Mouse (Mus musculus) cerebellum, postnatal 25 days (tissue): ENCODE measurements around the gene Elovl7.

Experiments
- DNase-seq, 2 experiments: peaks; one replicate each; pipeline ENCODE4 v3.0.0; 2021; ENCODE audit warnings: mixed read lengths in 2 of 2

Elovl7 gene

DNA sequence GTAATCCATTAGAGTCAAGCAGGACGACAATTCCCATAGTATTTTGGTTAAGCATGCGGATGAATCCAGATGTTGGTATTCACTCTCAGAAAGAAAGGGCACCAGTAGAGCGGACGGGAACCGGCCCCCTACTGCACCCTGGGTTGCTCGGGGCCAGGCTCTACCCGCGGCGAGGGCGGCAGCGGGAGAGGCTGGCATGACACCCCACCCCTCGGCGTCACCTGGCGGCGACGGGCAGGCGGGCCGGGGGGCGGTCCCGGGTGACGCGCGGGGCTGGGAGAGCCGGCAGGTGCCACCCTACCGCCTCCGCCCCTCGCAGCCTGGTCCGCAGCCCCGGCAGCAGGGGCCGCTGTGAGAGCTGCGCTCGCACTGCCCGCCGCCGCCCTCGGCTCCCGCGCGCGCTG lies at the start of gene Elovl7:
Elovl7 (plus strand) TSS at position 324 of the 404 bp plus-strand sequence.
- peak; percentile 85 to 91 for DNase-seq

DNA sequence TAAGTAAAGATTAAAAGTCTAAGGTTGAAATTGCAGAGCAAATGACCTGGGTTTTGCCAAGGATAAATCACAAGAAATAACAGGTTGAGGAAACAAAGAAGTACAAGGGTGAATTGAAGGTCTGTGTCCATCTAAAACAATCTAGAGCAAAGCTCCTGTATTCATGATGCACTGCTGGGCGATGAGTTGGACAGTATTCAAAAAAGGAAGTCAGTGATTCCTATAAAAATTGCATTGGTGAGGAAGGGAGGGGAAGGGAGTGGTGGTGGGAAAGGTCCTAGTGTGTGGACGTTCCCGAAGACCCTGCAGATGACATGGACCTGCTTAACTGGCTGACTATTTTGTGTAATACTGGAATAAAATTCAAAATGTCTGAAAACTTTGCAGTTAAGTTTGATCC lies 49.6 kb upstream of the Elovl7 start:
- DNase-seq = peak; percentile 36 to 52

DNA sequence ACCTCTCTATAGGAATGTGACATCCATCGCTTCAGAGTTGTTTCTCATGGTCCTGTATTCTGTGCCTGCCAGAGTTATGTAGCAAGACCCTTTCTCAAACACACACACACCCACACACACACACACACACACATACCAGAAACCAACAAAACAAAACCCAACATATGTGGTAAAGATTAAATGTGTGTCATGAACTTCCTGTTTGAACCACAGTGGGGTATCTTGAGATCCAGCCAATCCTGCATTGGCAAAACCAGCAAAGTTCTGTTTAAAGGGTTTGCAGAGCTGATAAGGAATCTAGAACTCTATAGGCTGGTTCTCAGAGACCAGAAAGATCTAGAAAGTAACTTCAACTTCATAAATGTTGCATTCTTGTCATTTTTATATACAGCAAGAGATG lies 44.2 kb upstream of the Elovl7 start:
- DNase-seq = no peak

DNA sequence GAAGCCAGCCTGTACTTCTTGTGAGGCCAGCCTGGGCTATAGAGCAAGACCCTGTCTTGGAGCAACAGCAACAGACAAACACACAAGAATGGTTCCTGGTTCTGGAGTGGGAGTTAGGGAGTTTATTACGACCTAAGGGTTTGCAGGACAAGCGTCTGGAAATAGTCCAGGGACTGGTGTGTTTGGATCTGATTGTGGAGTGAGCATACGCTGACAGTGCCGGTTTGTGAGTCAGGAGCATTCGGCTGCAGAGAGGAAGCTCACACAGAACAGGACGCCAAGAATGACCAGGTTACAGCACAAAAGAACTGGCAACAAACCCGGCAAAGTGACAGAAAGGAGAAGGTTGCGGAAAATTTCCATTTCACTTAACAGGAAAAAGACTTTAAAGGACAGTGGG lies 43.7 kb upstream of the Elovl7 start:
- DNase-seq = peak; percentile 68 to 78

DNA sequence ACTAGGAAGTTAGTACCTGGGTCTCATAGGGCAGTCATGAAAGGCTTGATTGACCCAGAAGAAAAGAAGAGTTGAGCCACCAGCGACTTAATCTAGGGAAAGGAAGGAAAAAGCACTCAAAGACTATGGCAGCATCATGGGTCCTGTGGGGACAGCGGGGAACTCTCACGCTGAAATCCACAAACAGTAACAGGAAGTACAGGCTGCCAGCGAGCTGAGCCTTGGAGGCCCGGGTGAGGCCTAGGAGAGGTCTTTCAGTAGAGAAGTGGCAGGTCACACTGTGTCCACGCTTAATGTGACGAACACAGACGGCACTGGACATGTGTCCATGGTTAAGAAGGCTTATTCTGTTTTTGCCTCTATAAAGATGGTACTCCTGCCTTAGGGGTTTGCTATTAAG lies 34.6 kb upstream of the Elovl7 start:
- DNase-seq = no peak

DNA sequence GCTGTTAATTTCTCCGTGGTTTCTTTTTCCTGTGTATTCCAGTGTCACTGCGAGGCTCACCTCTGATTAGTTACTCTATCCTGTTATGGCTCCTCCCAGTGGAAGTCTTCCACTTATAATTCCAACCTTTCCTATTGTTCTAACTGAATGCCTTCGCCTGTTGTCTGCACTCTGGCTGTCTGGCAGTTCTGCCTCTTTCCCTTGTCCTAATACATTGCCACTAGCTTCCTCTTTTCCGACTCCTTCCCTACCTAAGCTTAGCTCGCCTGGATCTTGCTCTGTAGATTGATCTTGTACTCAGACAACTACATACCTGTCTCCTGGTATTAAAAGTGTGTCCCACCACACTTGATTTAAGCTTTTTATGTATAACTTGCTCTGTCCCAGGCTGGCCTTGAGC lies 33.4 kb upstream of the Elovl7 start:
- no peak for DNase-seq

DNA sequence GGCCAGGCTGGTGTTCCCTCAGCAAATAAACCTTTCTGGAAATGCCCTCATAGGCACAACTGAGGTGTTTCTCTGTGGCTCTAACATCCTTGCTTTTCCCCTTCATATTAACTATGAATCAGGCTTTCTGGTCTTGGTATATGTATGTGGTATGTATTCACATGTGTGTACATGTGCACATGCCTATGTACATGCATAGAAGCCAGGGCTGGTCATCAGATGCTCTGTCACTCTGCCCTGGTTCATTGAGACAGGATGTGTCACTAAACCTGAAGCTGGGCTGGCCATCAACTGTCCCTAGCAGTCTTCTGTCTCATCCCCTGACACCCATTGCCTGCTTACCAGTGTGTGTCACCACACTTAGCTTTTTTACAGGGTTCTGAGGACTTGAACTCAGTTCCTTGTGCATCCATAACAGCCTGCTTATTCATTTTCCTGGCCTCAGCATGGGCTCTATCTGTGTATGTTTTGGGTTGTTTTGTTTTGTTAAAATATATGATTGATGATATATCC lies 29.4 kb upstream of the Elovl7 start:
- no peak for DNase-seq

DNA sequence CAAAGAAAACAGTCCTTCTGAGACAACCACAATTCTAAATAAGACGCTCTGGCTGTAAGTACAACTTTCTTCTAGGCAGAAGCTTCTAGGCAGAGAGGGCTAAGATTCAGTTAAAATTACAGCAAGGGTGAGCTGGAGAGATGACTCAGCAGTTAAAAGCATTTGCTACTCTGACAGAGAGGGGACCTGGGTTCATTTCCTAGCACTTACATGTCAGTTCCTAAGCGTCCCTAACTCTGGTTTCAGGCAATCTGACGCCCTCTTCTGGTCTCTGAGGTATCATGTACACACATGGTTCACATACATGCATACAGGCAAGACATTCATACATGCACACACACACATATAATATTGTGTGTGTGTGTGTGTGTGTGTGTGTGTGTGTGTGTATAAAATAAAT lies 28.7 kb upstream of the Elovl7 start:
- DNase-seq = no peak

DNA sequence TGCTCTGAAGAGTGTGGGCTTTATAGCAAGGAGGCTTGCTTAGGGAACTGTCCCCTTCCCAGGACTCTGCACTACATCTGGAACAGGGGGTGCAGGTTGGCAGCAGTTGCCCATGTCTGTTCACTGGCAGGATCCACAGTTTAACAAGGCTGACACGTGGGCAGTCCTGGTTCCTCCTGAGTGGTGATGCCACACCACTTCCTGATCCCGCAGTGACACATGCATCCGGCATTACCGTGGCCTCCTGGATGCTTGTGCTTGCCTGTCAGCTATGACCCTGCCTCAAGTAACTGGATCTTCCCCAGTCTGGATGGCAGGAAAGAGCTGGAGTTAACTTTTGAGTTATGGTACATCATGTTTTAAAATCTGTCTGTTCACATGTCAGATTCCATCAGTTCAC lies 26.2 kb upstream of the Elovl7 start:
- DNase-seq = no peak

DNA sequence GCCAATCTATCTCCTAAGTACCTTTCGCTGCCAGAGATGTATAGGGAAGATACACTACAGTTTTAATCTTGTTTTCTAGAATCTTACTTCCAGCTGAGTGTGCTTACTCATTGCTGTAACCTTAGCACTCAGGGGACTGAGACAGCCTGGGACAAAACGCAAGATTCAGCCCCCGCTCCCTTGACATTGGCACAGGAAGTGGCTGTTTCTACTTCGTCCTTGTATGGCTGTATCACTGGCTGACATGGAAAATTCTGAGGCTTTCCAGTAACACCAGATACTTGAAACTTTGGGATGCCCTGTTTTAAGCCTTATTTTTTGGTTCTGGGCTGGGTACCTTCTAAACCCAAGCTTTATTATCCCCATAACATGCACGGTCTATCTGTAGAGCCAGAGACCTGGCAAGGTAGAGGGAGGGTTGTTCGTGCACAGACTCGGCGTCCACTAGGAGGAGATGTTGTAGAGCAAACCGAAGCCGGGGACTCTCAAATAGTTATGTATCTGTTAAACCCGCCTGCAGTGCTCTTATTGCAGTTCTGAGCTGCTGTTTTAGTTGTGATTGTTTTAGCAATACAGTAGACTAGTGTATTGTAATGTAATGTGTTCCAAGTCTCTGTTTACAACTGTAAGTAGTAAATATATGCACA lies 23.0 kb upstream of the Elovl7 start:
- peak; percentile 31 to 66 for DNase-seq

DNA sequence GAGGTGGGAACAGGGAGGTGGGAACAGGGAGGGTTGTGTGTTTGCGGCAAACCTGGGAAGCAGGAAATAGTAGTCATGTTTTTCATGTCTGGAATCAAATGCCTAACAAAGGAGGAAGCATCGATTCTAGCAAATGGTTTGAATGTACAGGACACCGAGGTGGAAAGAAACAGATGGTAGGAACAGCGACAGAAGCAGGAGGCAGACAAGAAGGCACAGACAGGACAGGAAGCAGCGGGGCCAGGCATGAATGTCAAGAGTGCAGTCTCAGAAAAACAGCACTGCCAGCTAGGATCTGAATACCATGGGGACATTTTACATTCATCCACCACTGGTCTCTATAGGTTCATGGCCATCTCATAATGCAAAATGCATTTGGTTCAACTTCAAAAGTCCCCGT lies 18.7 kb upstream of the Elovl7 start:
- peak in 1 of 2 experiments; percentile 32 for DNase-seq

DNA sequence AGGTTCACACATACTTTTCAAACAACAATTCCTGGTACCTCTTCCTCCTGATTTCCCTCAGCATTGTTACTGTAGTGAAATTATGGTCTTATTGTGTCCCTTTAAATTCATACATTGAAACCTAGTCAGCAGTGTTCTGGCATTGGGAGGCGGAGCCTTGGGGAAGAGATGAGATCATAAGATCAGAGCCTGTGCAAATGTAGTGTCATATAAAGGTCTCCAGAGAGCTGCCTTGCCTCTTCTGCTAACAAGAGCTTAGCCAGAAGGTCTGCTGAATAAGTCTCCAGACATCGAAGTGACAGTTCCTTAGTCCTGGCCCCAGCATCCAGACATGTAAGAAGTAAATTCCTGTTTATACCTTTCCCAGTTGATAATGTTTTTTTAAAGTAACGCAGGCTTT lies 9.3 kb upstream of the Elovl7 start:
- no peak for DNase-seq

DNA sequence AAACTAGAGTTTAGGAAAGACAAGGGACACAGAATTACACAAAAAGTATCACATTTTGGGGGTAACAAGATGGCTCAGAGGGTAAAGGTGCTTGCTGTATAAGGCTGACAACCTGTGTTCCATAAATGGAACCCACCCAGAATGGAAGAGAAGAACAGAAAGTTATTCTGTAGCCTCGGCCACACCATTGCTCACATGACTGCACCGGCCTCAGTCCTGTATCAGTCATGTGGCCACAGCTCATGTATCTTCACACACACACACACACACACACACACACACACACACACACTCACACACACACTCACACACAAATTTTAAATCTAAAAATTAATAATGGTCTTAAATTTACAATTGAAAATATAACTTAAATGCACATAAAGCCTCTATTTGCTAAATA lies 6.8 kb upstream of the Elovl7 start:
- DNase-seq = no peak

DNA sequence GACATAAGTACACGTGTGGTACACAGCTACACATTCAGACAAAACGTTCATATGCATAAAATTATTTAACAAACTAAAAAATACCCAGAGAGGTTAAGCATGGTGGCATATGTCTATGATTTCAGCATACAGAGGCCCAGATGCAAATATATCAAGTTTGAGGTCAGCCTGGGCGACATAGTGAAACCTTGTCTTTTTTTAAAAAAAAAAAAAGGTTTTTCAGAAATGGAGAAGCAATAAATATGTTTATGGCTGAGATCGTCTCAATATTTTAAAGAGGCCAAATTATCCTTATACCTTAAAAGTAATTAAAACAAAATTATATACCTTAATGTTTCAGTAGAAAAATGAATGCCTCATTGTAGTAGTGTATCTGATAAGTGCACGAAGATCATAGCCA lies 6.1 kb upstream of the Elovl7 start:
- DNase-seq = no peak

DNA sequence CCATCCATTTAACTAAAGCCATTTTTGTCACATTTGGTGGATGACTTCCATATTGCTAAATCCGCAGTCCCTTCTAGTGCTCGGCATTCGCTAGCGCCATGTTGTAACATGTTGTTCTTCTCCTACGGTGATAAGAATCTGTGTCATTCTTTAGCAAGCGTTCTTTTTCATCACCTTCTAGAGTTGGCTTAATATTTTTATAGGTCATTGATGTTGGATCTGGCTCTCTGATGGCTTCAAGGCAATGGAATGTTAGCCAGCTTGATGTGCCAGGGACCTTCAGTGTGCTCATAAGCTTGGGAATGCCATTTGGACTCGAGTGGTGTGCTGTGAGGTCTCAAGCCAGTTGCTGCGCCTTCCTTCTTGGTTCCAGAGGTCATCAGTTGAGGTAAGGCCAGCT lies 3.2 kb upstream of the Elovl7 start:
- no peak for DNase-seq

DNA sequence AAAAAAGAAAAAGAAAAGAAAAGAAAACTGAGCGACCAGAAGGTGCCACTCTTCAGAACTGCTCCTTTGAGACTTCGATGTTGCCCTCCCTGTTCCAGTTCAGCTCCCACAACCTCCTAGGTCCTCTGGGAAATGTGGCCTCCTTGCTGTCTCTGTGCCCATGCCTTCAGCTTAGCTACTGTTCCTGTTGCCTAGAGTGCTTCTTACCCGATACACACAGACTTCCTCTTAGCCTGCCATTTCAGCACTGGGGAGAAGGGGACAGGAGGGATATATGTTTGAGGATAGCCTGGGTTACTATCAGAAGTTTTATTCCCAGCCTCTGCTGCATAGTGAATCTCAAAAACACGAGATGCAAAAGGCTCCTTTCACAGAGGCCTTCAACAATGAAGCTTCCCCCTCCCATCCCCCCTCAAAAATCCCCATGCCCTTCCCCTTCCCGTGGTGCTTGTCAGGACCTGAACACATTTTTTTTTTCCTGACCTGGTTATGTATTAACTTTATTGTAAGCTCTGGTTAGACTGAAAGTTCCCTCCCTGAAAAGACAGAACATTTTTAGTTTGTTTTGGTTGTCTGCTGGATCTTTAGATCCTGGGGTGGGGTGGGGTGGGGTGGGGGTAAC lies 1.7 kb upstream of the Elovl7 start:
- DNase-seq = no peak

DNA sequence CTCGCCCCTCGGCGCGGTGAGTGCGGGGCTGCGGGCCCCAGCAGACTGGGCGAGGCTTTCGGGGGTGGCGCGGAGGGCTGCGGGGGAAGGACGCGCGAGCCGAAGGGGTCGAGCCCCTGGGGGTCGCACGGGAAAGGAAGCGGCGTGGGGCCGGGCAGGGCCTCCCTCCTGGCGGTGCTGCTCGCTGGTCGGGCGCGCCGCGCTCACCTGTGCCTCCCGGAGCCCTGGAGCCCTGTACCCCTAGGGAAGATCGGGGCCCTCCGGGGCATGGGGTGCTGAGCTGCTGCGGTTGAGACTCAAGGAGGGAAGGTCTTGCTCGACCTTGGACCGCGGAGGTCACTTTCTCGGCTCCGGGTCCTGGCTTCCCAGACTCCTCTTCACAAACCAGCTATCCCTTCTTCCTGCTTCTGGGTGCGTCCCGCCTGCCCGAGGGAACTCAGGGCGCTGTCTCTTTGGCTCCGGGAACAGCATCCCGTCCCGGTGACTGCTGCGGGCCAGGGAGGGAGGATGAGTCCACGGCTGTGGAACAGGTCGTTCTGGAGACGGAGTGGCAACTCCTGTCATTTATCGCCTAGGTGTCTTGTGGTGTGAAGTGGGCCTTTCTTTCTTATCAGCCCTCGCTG lies 392 bp downstream of the Elovl7 start:
- DNase-seq = peak; percentile 60 to 62

DNA sequence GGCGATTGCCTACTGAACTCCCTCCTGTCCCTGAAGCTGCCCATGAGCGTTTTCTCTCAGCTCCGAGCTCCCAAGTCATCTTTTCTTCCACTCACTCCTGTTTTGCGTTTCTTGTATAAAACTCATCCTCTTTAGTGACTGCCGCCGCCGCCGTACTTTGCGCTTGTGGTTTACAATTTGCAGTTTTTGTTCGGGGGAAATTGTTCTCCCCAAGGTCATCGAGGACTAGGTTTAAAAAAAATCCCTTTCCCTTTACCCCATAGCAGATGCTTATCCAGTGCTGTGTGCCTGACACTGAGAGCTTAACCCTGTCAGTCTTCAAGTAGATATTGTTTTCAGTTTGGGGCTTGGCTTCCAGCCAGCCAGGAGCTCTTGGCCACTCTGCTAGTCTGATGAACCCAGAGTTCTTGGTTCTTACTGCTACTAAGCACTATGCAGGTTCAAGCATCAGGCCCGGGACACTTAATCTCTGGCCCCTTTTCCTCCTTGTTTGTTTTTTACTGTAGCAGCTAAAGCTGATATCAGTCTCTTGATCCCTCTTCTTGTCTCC lies 1.1 kb downstream of the Elovl7 start:
- peak; percentile 13 to 32 for DNase-seq

DNA sequence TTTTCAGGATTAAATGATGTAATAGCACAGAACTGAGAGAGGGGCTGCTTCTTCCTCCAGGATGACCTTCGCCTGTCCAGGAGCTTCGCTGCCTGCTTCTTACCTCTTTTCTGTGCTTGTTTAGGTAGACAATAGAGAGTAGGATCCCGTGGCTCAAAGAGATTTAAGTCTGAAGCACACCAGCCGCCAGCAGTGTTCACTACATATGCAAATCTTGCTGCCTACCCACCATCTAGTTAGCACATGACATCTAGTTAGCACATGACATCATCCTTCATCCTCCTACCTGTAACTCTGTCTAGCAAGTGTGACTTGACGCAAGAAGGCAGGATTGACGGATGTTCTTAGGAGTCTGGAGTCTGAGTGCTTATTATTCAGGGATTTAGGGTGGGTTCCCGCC lies 5.6 kb downstream of the Elovl7 start:
- no peak for DNase-seq

DNA sequence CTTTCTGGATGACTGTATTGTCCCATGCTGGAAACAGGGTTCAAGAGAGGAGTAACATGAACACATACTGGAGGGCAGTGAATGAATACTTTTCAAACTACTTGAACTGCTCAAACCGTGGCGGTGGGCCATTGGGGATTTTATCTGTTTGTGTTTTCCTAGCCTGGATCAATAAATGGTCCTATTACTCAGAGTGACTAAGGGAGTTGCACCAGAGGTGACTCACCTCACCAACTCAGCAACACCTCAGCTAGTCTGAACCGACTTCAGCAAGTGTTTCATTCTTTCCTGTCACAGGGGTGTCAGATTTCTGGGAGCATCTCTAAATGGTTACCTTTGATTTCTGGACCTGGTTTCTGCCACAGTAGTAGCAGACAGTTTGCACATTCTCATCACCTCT lies 15.0 kb downstream of the Elovl7 start:
- no peak for DNase-seq

DNA sequence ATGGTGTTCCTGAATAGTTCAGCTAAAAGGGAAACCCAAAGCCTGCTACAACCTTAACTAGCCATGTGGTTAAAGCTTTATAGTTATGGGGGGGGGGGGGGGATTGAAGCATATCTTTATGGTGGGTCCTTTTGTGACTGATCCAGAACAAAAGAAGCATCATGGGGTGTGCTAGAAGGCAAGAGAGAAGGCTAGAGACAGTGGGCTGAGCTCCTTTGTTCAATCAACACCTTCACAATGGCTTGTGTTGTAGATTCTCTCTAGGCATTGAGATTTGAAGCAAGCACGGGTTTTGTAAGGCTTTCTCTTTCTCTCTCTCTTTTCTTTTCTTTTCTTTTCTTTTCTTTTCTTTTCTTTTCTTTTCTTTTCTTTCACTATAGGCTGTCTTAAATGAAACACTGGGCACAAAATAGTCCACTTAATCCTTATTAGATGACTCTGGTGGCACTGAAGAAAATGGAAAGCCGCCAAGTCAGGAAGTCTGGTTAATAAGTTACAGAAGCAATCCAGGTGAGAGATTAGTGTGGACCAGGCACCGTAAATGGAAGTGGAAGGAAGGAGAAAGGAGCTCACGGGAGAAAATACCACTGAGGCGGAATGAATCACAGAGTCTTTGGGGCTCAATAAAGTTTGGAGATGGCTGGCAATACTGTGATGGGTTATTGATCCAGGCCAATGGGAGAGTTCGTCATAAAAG lies 15.6 kb downstream of the Elovl7 start:
- no peak for DNase-seq

DNA sequence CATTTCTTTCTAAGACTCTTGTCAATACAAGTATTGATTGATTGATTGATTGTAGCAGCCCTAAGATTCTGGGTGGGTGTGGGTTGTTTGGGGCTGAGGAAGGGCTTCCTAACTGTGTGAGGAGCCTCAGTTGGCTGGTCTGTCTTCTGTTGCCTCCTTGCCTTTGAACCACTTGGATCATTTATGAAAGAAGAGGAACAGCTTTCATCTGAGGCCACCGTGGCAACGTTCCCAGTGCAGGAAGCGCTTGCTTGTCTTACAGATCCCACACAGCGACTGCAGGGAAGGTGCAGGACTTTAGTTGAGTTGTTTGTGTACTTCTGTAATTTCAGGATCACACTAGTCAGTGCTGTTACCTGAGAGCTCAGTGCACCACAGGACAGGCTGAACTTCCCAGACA lies 25.8 kb downstream of the Elovl7 start:
- DNase-seq = peak; percentile 17 to 59

DNA sequence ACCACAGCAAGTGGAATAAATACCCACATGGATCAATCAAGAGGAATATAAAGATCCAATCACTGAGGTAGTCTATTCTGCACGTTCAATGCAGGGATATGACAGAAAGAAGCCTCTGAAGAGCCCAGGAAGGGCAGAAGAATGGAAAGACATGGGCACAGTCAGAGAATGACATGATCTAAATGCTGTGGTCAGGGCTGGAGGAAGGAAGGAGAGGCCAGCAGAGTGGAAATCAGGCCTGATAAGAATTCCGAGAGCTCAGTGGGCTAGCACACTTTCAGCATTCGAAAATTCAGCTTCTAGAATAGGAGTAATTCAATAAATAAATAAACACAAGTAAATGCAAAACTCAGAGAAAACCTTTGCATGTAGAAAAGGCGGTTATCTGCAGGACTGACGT lies 27.5 kb downstream of the Elovl7 start:
- DNase-seq = no peak
